Mouse (Mus musculus) midbrain, embryonic 13.5 days (tissue): ENCODE measurements around the gene Larp1b. TPM values are rescaled to one million over a fixed set of nuclear protein-coding genes. Genes with fewer than 3 reads are reported as not detected.

Experiments used
- polyA plus RNA-seq: library from polyadenylated mRNA; unstranded; fragments of >200 nt; fragmentation: Nextera tagmentation; extraction: Ambion mirVana; gene quantifications from 2 replicates; pipeline ENCODE4 v1.2.1, GENCODE M21; 2015

The Larp1b gene
- polyA plus RNA-seq, 1 experiment from 2014 or later, result 2.4 TPM

Other genes starting within 250 kb of the Larp1b start
- 0.34 and 0.48 TPM in 2 replicates for gene Slc25a31, start 241.0 kb upstream of the Larp1b start, polyA plus RNA-seq
- gene Hspa4l, start 205.3 kb upstream of the Larp1b start, polyA plus RNA-seq, result 55.6 and 60.1 TPM in 2 replicates
- gene Plk4, start 149.8 kb upstream of the Larp1b start, polyA plus RNA-seq, result 23.2 and 24.1 TPM in 2 replicates
- gene Mfsd8, start 102.9 kb upstream of the Larp1b start, polyA plus RNA-seq, result 11.7 and 12.2 TPM in 2 replicates
- 13.2 and 18.6 TPM in 2 replicates for gene Abhd18, start 102.9 kb upstream of the Larp1b start, polyA plus RNA-seq
- 0.22 and 0.49 TPM in 2 replicates for gene 1700034I23Rik, start 47.3 kb upstream of the Larp1b start, polyA plus RNA-seq
- gene Pgrmc2, start 133.2 kb downstream of the Larp1b start, polyA plus RNA-seq, result 24.8 and 27.6 TPM in 2 replicates